Mouse (Mus musculus) embryonic facial prominence, embryonic 14.5 days (tissue): Measurements from ENCODE around the gene Id2. TPM values are rescaled to one million over a fixed set of nuclear protein-coding genes. Genes with fewer than 3 reads are reported as not detected.

Source experiments
- ATAC-seq: fragments of 200-750 bp; cut with Nextera tagmentation; 2 replicates; pipeline ENCODE4 v1.8.0; 2017; ENCODE audit warnings: low read depth, moderate number of reproducible peaks, moderate TSS enrichment
- DNase-seq: peaks from one replicate; pipeline ENCODE4 v3.0.0-alpha.2; 2015; ENCODE audit warnings: low spot score
- H3K27ac ChIP-seq: fragments of 300-500 bp; sonication (generic); replicated peaks from 2 replicates; pipeline ENCODE4 v1.5.1; 2014; ENCODE audit warnings: low read depth, mild to moderate bottlenecking, low read length, moderate library complexity
- H3K27me3 ChIP-seq: fragments of 300-500 bp; sonication (generic); replicated peaks from 2 replicates; pipeline ENCODE4 v1.6.1; 2014; ENCODE audit warnings: low read length; ENCODE audit not compliant: control insufficient read depth, insufficient read depth
- H3K36me3 ChIP-seq: fragments of 300-500 bp; sonication (generic); 2 replicates; pipeline ENCODE4 v1.6.1; 2014; ENCODE audit warnings: low read length, mixed read lengths; ENCODE audit not compliant: control insufficient read depth, insufficient read depth
- H3K4me1 ChIP-seq: fragments of 300-500 bp; sonication (generic); 2 replicates; pipeline ENCODE4 v1.6.1; 2014; ENCODE audit warnings: antibody characterized with exemption, low read length; ENCODE audit not compliant: control insufficient read depth, insufficient read depth
- H3K4me2 ChIP-seq: fragments of 300-500 bp; sonication (generic); 2 replicates; pipeline ENCODE4 v1.6.1; 2014; ENCODE audit warnings: low read depth, mild to moderate bottlenecking, low read length, moderate library complexity, mixed read lengths
- H3K4me3 ChIP-seq: fragments of 300-500 bp; sonication (generic); 2 replicates; pipeline ENCODE4 v1.5.1; 2014; ENCODE audit warnings: low read depth, mild to moderate bottlenecking, low read length
- H3K9ac ChIP-seq: fragments of 300-500 bp; sonication (generic); 2 replicates; pipeline ENCODE4 v1.6.1; 2014; ENCODE audit warnings: low read depth, mild to moderate bottlenecking, low read length, moderate library complexity, mixed read lengths
- H3K9me3 ChIP-seq: fragments of 300-500 bp; sonication (generic); 2 replicates; pipeline ENCODE4 v1.6.1; 2016; ENCODE audit warnings: low read length; ENCODE audit not compliant: control insufficient read depth
- WGBS: fragments of 180-500 bp; shearing (Covaris S2); extraction: QIAGEN DNeasy Blood & Tissue Kit; methylation state at CpG from one replicate; pipeline ENCODE4 v1.1.7; 2014; 5-methylcytosine and 5-hydroxymethylcytosine counted together
- polyA plus RNA-seq: library from polyadenylated mRNA; unstranded; fragments of >200 nt; fragmentation: Nextera tagmentation; extraction: Ambion mirVana; gene quantifications from 2 replicates; pipeline ENCODE4 v1.2.1, GENCODE M21; 2014

The Id2 gene
- polyA plus RNA-seq, 1 experiment from 2014 or later: 301 TPM

- DNase-seq (no peak), ATAC-seq (no peak)
- H3K9ac ChIP-seq: no peak overlapping the region
- no peak overlapping the region for H3K27ac ChIP-seq
- WGBS: 81% methylated on average over 1 of the region's 1 CpGs
- peaks cover 3% of the 10 kb centered on the region; the same call in 1 of the 2 replicates for H3K4me1 ChIP-seq
- H3K4me2 ChIP-seq: no peak overlapping the region
- no peaks in the 10 kb centered on the region for H3K36me3 ChIP-seq
- H3K27me3 ChIP-seq: no peaks in the 10 kb centered on the region
- H3K4me3 ChIP-seq: no peak overlapping the region
- H3K9me3 ChIP-seq: 0 out of 2 replicates have a peak, but pooled peaks cover 5% of the 10 kb centered on the region
Observed at GRCm38 (mm10) chr12:25114426-25114825, 17.5 kb upstream of the Id2 start.

DNA sequence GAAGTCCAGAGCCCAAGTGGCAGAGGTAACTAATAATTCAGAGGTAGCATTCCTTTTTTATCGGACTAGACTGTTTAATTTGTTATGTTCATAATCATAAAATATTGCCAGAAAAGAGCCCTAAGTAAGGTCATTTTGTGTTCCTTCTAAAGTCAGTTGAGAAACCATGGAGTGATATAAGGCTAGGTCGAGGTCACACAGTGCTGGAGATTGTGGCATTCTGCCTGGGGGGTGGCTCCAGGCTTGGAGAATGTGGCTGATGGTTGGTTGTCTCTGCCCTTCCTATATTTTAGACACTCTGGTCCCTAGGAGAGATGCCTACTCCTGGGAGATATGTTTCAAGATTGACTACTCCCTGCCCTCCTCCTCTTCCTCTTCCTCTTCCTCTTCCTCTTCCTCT, 16.4 kb upstream of the Id2 start:
- WGBS: 87% methylated on average over 2 of the region's 2 CpGs
- H3K27ac ChIP-seq: no peak overlapping the region
- no peak overlapping the region for H3K4me3 ChIP-seq
- ATAC-seq: no peak
- DNase-seq: no peak
- H3K4me2 ChIP-seq: no peak overlapping the region
- H3K4me1 ChIP-seq: no peaks in the 10 kb centered on the region
- H3K9me3 ChIP-seq: 0 out of 2 replicates have a peak, but pooled peaks cover 5% of the 10 kb centered on the region
- no peaks in the 10 kb centered on the region for H3K27me3 ChIP-seq
- no peaks in the 10 kb centered on the region for H3K36me3 ChIP-seq
- no peak overlapping the region for H3K9ac ChIP-seq

DNA sequence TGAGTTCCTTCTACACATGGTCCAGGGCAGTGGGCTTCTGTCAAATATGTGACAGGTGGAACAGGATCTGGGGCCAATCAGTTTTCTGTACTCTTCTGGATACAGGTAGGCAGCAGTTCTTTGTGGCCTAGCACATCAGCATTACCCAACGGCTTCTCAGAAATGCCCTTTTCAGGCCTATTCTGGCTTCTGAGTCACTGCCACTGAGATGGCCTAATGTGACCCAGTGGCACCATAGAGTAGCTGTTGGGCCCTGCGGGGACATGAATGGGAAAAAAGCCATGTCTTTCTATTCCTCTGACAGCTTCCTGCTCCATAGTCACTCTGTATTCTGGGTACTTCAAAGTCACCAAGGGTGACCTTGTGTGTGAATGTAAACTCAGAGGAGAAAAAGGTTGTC, 15.9 kb upstream of the Id2 start:
- H3K4me1 ChIP-seq: no peaks in the 10 kb centered on the region
- DNase-seq: no peak
- H3K27me3 ChIP-seq: no peaks in the 10 kb centered on the region
- WGBS: 96% methylated on average over 2 of the region's 2 CpGs
- no peak overlapping the region for H3K4me3 ChIP-seq
- H3K9ac ChIP-seq: no peak overlapping the region
- no peak for ATAC-seq
- H3K9me3 ChIP-seq: 0 out of 2 replicates have a peak, but pooled peaks cover 5% of the 10 kb centered on the region
- no peak overlapping the region for H3K4me2 ChIP-seq
- H3K36me3 ChIP-seq: no peaks in the 10 kb centered on the region
- no peak overlapping the region for H3K27ac ChIP-seq

GRCm38 (mm10) chr12:25110682-25111078, 13.7 kb upstream of the Id2 start:
- Histone ChIP-seq H3K36me3 (no peaks in the 10 kb centered on the region), H3K9ac (no peak overlapping the region), H3K4me2 (no peak overlapping the region), H3K9me3 (0 out of 2 replicates have a peak, but pooled peaks cover 5% of the 10 kb centered on the region), H3K4me1 (no peaks in the 10 kb centered on the region), H3K27me3 (no peaks in the 10 kb centered on the region), H3K27ac (no peak overlapping the region), H3K4me3 (no peak overlapping the region)
- 87% methylated on average over 7 of the region's 7 CpGs for WGBS
- DNase-seq (no peak), ATAC-seq (no peak)

DNA sequence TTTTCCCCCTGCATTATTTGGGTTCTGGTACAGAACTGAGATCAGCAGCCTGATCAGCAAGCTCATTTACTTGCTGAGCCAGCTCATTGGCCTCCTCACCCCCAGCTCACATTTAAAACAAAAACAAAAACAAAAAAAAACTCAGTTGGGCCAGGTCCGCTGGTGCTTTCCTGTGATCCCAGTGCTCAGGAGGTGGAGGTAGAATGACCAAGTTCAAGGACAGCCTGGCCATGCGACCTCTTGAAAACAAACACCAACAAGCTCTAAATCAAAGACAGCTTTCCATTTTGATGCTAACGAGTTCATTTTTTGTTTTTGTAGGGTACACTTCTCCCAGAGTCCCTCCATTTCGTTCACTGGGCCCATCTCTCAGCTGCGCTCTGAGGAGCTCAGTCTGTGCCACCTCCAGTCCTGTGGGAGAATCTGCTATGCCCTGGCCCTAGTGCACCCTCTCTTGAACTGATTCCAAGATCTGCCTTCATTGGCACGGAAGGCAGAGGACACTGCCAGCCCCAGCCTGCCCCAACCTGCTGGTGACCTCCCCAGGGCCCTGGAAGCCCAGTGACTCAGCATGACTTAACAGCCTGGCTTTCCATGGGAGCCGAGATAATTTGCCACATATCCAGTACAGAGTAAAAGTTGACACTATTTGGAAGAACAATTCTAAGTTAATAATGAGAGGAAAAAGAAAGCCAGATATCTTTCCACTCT, 13.2 kb upstream of the Id2 start:
- 63% methylated on average over 7 of the region's 7 CpGs for WGBS

DNA sequence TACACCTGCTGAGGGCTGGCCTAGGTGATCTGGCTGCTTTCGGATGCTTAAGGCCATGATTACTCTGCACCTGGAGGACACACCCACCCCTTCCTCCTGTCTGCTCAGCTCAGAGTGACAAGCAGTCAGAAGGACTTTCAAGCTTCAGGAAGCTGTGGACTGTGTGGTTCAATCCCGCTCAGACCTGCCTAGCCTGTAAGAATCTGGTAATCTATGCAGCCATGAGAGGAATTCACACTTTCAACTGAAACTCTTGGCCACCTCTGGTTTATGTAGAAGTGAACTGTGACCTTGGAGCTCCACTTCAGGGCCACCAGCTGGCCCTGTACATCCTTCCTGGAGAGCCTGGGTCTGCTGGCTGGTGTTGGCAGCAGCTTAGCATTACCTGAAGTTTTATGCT, 11.9 kb upstream of the Id2 start:
- WGBS: 65% methylated on average over 2 of the region's 2 CpGs
- no peak overlapping the region for H3K9ac ChIP-seq
- H3K4me2 ChIP-seq: no peak overlapping the region
- H3K36me3 ChIP-seq: no peaks in the 10 kb centered on the region
- no peaks in the 10 kb centered on the region for H3K4me1 ChIP-seq
- no peak overlapping the region for H3K27ac ChIP-seq
- H3K4me3 ChIP-seq: no peak overlapping the region
- no peak for DNase-seq
- no peaks in the 10 kb centered on the region for H3K27me3 ChIP-seq
- ATAC-seq: no peak
- H3K9me3 ChIP-seq: no peaks in the 10 kb centered on the region

More for the DNA sequence above, 13.2 kb upstream of the Id2 start:
- no peaks in the 10 kb centered on the region for H3K36me3 ChIP-seq
- H3K4me1 ChIP-seq: no peaks in the 10 kb centered on the region
- H3K27ac ChIP-seq: no peak overlapping the region
- DNase-seq: no peak
- H3K27me3 ChIP-seq: no peaks in the 10 kb centered on the region
- no peak overlapping the region for H3K9ac ChIP-seq
- ATAC-seq: no peak
- no peak overlapping the region for H3K4me2 ChIP-seq
- H3K9me3 ChIP-seq: 0 out of 2 replicates have a peak, but pooled peaks cover 5% of the 10 kb centered on the region
- no peak overlapping the region for H3K4me3 ChIP-seq

GRCm38 (mm10) chr12:25104541-25104940, 7.6 kb upstream of the Id2 start:
- Histone ChIP-seq H3K9me3 (no peaks in the 10 kb centered on the region), H3K4me2 (no peak overlapping the region), H3K27me3 (no peaks in the 10 kb centered on the region), H3K27ac (no peak overlapping the region), H3K9ac (no peak overlapping the region), H3K4me1 (peaks cover 11% of the 10 kb centered on the region; the same call in 1 of the 2 replicates), H3K36me3 (no peaks in the 10 kb centered on the region), H3K4me3 (no peak overlapping the region)
- DNase-seq: no peak
- no peak for ATAC-seq

DNA sequence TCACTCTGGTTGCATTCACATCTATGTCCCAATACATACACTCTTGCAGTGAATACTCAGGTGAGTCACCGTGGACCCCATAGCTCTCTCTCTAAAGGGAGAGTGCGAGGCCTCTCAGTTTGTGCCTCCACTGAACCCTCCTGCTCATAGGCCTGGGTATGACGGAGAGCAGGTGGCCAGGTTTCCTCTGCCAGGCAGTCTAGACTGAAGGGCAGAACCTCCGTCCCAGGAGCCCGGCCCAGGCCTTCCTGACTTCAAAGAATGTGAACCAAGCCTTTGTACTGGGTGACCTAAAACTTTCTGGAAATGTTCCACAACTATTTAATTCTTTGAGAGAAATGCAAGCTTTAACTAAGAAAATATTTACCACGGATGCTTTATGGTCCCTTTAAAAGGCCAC, 7.0 kb upstream of the Id2 start:
- Histone ChIP-seq H3K9ac (no peak overlapping the region), H3K27me3 (no peaks in the 10 kb centered on the region), H3K4me3 (no peak overlapping the region), H3K27ac (no peak overlapping the region), H3K4me2 (no peak overlapping the region), H3K9me3 (no peaks in the 10 kb centered on the region), H3K36me3 (no peaks in the 10 kb centered on the region), H3K4me1 (peaks cover 11% of the 10 kb centered on the region; the same call in 1 of the 2 replicates)
- ATAC-seq (no peak), DNase-seq (no peak)
- 62% methylated on average over 6 of the region's 6 CpGs for WGBS

DNA sequence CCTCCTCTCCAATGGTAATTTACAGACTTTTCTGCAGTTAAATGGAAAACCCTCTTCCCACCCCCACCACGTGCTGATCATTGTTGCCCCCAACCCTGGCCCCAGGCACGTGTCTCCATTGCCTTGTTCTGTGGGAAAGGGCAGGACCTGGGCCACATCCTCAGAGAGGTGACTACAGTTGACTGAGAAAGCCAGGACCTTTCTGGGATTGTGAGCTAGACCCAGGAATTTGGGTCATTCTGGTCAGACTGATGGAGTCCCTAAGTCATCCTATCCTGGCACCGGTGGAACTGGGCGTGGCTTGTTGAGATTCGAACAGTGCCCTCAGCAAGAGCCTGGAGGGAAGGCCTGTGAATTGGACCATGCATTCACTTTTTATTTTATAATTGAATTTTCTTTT, 4.4 kb upstream of the Id2 start:
- no peaks in the 10 kb centered on the region for H3K27me3 ChIP-seq
- WGBS: 12% methylated on average over 5 of the region's 5 CpGs
- H3K9me3 ChIP-seq: no peaks in the 10 kb centered on the region
- H3K27ac ChIP-seq: peak overlapping the region; percentile 99
- DNase-seq (peak; percentile 39), ATAC-seq (no peak)
- H3K4me3 ChIP-seq: peak overlapping the region; percentile 85
- no peaks in the 10 kb centered on the region for H3K36me3 ChIP-seq
- no peak overlapping the region for H3K9ac ChIP-seq
- peaks cover 22% of the 10 kb centered on the region for H3K4me1 ChIP-seq
- H3K4me2 ChIP-seq: peak overlapping the region; percentile 96
